Mouse (Mus musculus): Measurements from ENCODE around the gene Sdad1. TPM values are rescaled to one million over a fixed set of nuclear protein-coding genes. Genes with fewer than 3 reads are reported as not detected.

Sdad1 gene
- total RNA-seq, 2 experiments from 2014 or later, result 20.0 to 23.1 TPM

GRCm38 (mm10) chr5:92291652-92292414, 18.4 kb downstream of the Sdad1 start:
- DNase-seq (ENCODE audit: low spot score in 2 of 2), result no peak
- TF ChIP-seq CTCF (conservative IDR thresholded peaks at IDR 0.05), result no peak
- Histone ChIP-seq H3K4me3 (no peak overlapping the region), H3K27ac (no peak overlapping the region)

- no peak for DNase-seq (ENCODE audit: low spot score in 2 of 2)
- Histone ChIP-seq H3K27ac (no peak overlapping the region), H3K4me3 (no peak overlapping the region)
- TF ChIP-seq CTCF (conservative IDR thresholded peaks at IDR 0.05), result no peak
Measured at GRCm38 (mm10) chr5:92287840-92288239, 22.4 kb downstream of the Sdad1 start.

- no peak for DNase-seq (ENCODE audit: low spot score in 2 of 2)
- TF ChIP-seq CTCF (conservative IDR thresholded peaks at IDR 0.05), result no peak
- H3K27ac ChIP-seq, result no peak overlapping the region
- H3K4me3 ChIP-seq, result no peak overlapping the region
Measured at GRCm38 (mm10) chr5:92283107-92283506, 27.2 kb downstream of the Sdad1 start.

- H3K27ac ChIP-seq, result no peak overlapping the region
- H3K4me3 ChIP-seq, result no peak overlapping the region
- TF ChIP-seq CTCF (conservative IDR thresholded peaks at IDR 0.05), result no peak
- DNase-seq (ENCODE audit: low spot score in 2 of 2), result no peak
Measured at GRCm38 (mm10) chr5:92282571-92282970, 27.7 kb downstream of the Sdad1 start.

GRCm38 (mm10) chr5:92278942-92279537, 31.2 kb downstream of the Sdad1 start:
- H3K4me3 ChIP-seq, result no peak overlapping the region
- no peak overlapping the region for H3K27ac ChIP-seq
- no peak for DNase-seq (ENCODE audit: low spot score in 2 of 2)
- no peak for TF ChIP-seq CTCF (conservative IDR thresholded peaks at IDR 0.05)

GRCm38 (mm10) chr5:92277437-92278394, 32.6 kb downstream of the Sdad1 start, which contains the start of gene Naaa:
Gene Naaa (minus strand): TSS chr5:92278170.
- Histone ChIP-seq H3K4me3 (peak within 1 kb of the TSS; percentile 81), H3K27ac (peak within 1 kb of the TSS; percentile 84)
- DNase-seq (ENCODE audit: low spot score in 2 of 2), result peak; percentile 77 to 81
- peak; percentile 67 for TF ChIP-seq CTCF (conservative IDR thresholded peaks at IDR 0.05)

GRCm38 (mm10) chr5:92270496-92270895, 39.8 kb downstream of the Sdad1 start:
- no peak overlapping the region for H3K4me3 ChIP-seq
- no peak overlapping the region for H3K27ac ChIP-seq
- DNase-seq (ENCODE audit: low spot score in 2 of 2), result no peak
- no peak for TF ChIP-seq CTCF (conservative IDR thresholded peaks at IDR 0.05)

GRCm38 (mm10) chr5:92263761-92264359, 46.4 kb downstream of the Sdad1 start:
- TF ChIP-seq CTCF (conservative IDR thresholded peaks at IDR 0.05), result no peak
- Histone ChIP-seq H3K4me3 (no peak overlapping the region), H3K27ac (peak overlapping the region; percentile 74)
- DNase-seq (ENCODE audit: low spot score in 2 of 2), result peak; percentile 70 to 89

- no peak overlapping the region for H3K27ac ChIP-seq
- H3K4me3 ChIP-seq, result no peak overlapping the region
- no peak for DNase-seq (ENCODE audit: low spot score in 2 of 2)
- no peak for TF ChIP-seq CTCF (conservative IDR thresholded peaks at IDR 0.05)
Measured at GRCm38 (mm10) chr5:92262646-92263045, 47.6 kb downstream of the Sdad1 start.

- Histone ChIP-seq H3K27ac (no peak within 1 kb of the TSS), H3K4me3 (no peak within 1 kb of the TSS)
- DNase-seq (ENCODE audit: low spot score in 2 of 2), result no peak
- no peak for TF ChIP-seq CTCF (conservative IDR thresholded peaks at IDR 0.05)
Measured at GRCm38 (mm10) chr5:92256218-92256617, 54.1 kb downstream of the Sdad1 start, which contains the start of gene Ppef2. Gene Ppef2 (minus strand): TSS chr5:92256278.

GRCm38 (mm10) chr5:92254476-92254875, 55.8 kb downstream of the Sdad1 start:
- Histone ChIP-seq H3K27ac (no peak overlapping the region), H3K4me3 (no peak overlapping the region)
- no peak for DNase-seq (ENCODE audit: low spot score in 2 of 2)
- no peak for TF ChIP-seq CTCF (conservative IDR thresholded peaks at IDR 0.05)

- TF ChIP-seq CTCF (conservative IDR thresholded peaks at IDR 0.05), result peak; percentile 67
- DNase-seq (ENCODE audit: low spot score in 2 of 2), result no peak
- Histone ChIP-seq H3K4me3 (peak overlapping the region; percentile 34; the same call in 1 of the 2 replicates), H3K27ac (no peak overlapping the region)
Measured at GRCm38 (mm10) chr5:92252797-92253343, 57.4 kb downstream of the Sdad1 start.
